Mouse (Mus musculus) gastrocnemius, postnatal 25 days (tissue): Measurements from ENCODE around the gene Taf5l. TPM values are rescaled to one million over a fixed set of nuclear protein-coding genes. Genes with fewer than 3 reads are reported as not detected.
"Not testable (repeated sequence)": the region's sequence is repeated elsewhere in the genome, so short reads cannot be mapped to it uniquely, and the experiment has no call there.

ENCODE experiments used
- DNase-seq: peaks from one replicate; pipeline ENCODE4 v3.0.0; 2022
- microRNA-seq, 2 experiments: library from miRNA; unstranded; fragments of <30 nt; microRNA quantifications; one replicate each; pipeline ENCODE4 v1.2.0; 2021; ENCODE audit warnings: borderline replicate concordance in 2 of 2
- total RNA-seq, 2 experiments: library from RNA; stranded (reverse); gene quantifications; 1 replicate in 1 of 2; 2 replicates in 1 of 2; pipeline ENCODE4 v1.2.3; 2021

Taf5l gene
- total RNA-seq, 2 experiments from 2014 or later, result 10.5 to 11.0 TPM

DNA sequence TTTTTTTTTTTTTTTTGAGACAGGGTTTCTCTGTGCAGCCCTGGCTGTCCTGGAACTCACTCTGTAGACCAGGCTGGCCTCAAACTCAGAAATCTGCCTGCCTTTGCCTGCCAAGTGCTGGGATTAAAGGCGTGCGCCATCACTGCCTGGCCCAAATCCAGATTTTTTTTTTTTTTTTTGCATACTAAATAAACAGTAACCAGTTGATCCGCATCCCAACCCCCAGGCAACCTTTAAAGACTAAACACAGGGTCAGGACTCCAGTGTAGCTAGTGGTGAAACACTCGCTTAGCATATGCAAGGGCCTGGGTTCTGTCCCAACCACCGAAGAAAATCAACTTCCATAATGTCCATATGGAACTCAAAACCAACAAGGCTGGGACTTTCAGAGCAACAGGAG lies 60.6 kb downstream of the Taf5l start:
- DNase-seq, result not testable (repeated sequence)

DNA sequence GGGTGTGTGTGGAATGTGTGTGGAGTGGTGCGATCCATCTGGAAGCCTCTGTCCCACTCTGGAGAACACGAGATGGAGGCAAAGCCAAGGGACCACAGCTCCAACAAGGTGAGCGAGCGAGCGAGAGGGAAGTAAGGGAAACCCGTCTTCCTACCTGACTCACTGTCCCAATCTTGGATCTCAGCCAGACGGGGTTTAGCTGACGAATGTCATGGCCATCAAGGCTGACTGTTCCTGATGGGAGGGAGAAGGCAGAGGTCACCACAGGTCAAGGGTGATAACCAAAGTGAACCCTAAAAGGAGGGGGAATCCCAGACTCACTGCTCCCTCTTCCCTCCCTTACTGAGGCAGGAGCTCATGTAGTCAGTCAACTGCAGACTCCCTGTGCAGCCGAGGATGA lies 61.1 kb downstream of the Taf5l start:
- DNase-seq, result no peak

DNA sequence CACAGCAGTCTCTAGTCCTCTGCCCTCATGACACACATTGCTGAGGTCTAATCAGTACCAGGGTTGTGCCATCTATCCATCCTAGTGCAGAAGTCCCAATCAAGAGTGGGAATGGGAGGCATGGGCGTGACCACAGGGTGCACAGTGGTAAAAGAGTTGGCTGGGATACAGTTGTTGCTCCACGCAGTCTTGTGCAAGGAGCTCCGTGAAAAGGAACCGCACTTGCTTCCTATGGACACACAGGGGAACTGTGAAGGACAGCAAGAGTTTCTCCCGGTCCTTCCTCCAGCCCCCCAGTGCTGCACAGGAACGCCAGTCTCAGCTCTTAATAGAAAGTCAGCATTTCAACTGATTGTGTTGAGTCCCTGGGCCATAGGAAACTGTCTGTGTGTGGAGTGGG lies 61.7 kb downstream of the Taf5l start:
- no peak for DNase-seq

DNA sequence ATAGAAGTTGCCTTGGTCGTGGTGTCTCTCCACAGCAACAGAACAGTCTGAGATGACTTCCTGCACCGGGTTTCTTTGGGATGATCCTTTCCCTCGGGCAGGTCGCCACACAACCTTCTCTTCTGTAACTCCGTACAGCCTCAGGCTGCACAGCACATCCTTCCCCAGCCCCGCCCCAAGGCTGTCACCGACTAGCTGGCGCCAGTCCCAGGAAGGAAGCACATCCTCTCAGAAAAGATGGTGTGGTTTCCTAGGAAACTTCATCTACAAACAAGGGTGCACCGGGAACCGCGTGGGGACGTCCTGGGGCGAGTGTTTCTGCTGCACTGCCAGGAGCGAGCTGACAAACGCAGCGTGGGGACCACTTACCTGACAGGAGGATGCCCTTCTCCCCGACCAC lies 63.1 kb downstream of the Taf5l start:
- no peak for DNase-seq

- no peak for DNase-seq
These were observed 67.0 kb downstream of the Taf5l start for GRCm38 (mm10) chr8:123954246-123954645.

DNA sequence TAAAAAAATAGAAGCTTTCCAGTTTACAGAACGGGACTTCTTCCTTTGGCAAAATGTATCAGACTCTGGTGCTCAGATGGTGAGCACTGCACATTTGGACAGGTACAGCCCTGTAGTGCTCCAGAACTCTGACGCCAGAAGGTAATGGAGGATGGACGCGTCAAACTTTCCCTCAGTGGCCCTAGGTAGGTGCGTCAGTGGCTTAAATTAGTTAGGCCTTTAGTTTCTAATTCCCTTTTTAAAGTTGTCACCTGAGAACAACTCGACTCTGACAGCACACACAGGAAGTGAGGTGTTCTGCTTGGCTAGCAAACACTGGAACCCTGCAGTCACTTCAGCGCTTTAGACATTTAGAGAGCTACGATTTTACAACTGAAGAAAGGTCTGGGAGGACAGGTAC lies 67.5 kb downstream of the Taf5l start:
- DNase-seq, result no peak

DNA sequence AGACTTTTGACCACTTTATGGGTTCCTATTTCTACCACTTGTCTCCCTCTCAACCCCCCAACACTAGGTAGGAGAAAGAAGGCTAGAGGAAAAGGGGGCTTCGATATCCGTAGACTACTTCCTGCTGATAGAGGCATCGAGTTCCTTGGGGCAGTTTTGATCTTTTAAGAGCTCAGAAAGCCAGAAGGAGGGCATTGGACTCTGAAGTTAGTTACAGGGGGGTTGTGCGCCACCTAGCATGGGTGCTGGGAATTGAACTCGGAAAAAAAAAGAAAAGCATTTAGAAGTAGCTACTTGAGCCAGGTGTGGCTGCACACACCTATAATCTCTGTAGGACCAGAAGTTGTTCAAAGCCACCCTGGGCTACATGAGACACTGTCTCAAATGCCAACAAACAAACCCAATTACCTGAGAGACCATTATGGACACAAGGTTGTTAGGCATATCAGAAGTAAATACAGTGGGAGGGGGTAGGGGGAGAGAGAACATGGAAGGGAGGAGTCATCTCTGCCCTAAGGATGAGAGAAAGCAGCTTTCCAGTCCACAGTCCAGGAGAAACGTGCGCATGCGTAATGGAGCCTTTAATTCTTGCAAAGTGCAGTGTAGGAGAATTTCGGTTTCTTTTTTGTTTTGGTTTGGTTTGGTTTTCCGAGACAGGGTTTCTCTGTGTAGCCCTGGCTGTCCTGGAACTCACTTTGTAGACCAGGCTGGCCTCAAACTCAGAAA lies 71.0 kb downstream of the Taf5l start:
- peak; percentile 22 for DNase-seq

- no peak for DNase-seq
These were observed 71.6 kb downstream of the Taf5l start for GRCm38 (mm10) chr8:123949686-123949986.

DNA sequence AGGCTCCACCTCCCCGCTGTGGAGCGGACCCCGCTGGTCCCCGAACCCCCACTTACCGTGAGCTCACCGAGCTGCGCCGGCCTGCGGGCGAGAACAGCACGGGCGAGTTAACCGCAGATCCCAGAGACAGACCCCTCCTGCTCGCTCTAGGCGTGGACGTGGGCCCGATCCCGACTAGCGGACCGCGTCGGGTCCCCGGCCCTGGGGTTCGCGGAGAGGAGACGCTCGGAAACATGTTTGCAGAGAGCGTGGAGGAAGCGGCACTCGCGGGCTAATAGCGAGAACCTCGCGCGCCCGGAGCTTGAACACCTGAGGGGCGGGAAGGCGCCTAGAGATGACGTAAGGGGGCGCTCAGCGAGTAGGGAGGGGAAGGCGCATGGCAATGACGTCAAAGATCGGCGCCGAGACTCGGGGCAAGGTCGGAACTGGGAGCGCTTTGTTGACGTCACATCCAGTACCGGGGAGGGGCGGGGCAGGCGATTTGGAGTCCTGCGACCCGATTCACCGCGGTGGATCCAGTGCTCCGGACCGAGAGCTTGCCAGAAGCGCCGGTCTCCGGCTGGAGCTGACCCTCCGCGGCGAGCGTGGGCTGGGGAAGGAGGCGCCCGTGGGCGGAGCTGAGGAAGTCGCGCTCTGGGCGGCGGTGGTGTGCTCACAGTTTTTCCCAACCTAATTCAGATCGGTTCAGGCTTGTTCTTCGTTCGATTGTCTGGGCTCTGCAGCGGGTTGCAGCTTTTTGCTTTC lies 72.1 kb downstream of the Taf5l start, which contains the start of gene Nup133:
Gene Nup133 (minus strand): TSS at position 324 of the 744 bp plus-strand sequence.
- DNase-seq, result peak; percentile 98

Small RNAs within 50 kb of the gene (microRNA-seq; reads per million reads assigned to microRNA genes)
- 0 to 0.26 reads per million in 2 experiments for gene Mir1967

Other genes with a start within 250 kb of the Taf5l start
- gene Rab4a, start 215.4 kb downstream of the Taf5l start, total RNA-seq, result 10 to 100 TPM; 10.2 to 11.3 TPM
- under 1 TPM; 0.36 to 0.62 TPM for gene Ccsap, start 161.2 kb downstream of the Taf5l start, total RNA-seq
- over 10,000 TPM; 60,490 to 60,709 TPM for gene Acta1, start 126.6 kb downstream of the Taf5l start, total RNA-seq
- gene Nup133, start 72.1 kb downstream of the Taf5l start, total RNA-seq, result 1 to 10 TPM; 7.3 to 8.7 TPM
- 10 to 100 TPM; 13.5 to 14.4 TPM for gene Abcb10, start 38.3 kb downstream of the Taf5l start, total RNA-seq
- 1 to 10 TPM; 5.2 to 7.0 TPM for gene Urb2, start 111 bp upstream of the Taf5l start, total RNA-seq
- 10 to 100 TPM; 30.7 to 39.0 TPM for gene Galnt2, start 210.0 kb upstream of the Taf5l start, total RNA-seq